In the genomic region with DNA sequence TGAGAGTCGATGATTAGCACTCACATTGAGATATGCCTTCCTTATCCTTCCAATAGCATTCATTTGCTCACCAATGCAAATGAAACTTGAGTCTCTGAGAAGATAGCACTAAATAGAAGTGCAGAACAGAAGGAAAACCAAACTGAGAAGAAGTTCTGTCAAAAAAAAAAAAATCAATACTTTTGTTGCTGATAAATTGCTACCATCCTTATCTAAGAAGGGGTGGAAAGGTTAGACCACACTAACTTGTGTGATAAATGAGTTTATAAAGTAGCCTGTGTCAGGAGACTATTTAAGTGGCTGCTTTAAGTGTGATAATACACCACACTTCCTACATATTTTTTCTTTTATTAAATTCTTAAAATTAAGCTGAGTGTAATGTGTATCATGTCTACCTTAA, we compare ENCODE assay signal across 25 mouse cellular contexts.
"Had no signal": no experiment of that assay in that cellular context is flagged by ENCODE, and none has a peak within 500 bp of the region (broad histone marks: within the 10 kb centered on the region; RNA-seq: fewer than 3 reads in every experiment).

No protein-coding gene starts in this region.

- H3K4me3 ChIP-seq: heart, adult 2 months; heart, embryonic 13.5 days; heart, embryonic 15.5 days; hindbrain, embryonic 13.5 days; hindbrain, embryonic 15.5 days; kidney, embryonic 15.5 days; limb, embryonic 13.5 days; limb, embryonic 15.5 days had no signal

- H3K9ac ChIP-seq: heart, embryonic 13.5 days; heart, embryonic 15.5 days; hindbrain, embryonic 13.5 days; hindbrain, embryonic 15.5 days; kidney, embryonic 15.5 days; limb, embryonic 13.5 days; limb, embryonic 15.5 days had no signal

- H3K36me3 ChIP-seq: heart, embryonic 13.5 days; heart, embryonic 15.5 days; hindbrain, embryonic 13.5 days; hindbrain, embryonic 15.5 days; kidney, embryonic 15.5 days; limb, embryonic 13.5 days; limb, embryonic 15.5 days had no signal

- ATAC-seq: hindbrain, postnatal 0 days; intestine, embryonic 16.5 days had no signal

- H3K9me3 ChIP-seq: heart, embryonic 15.5 days; hindbrain, embryonic 13.5 days; hindbrain, embryonic 15.5 days; kidney, embryonic 15.5 days; limb, embryonic 15.5 days had no signal

- H3K27ac ChIP-seq: heart, adult 2 months; heart, embryonic 13.5 days; heart, embryonic 15.5 days; hindbrain, embryonic 13.5 days; hindbrain, embryonic 15.5 days; hindbrain, postnatal 0 days; kidney, embryonic 15.5 days; kidney, postnatal 0 days; limb, embryonic 13.5 days; limb, embryonic 15.5 days had no signal

- H3K4me2 ChIP-seq: heart, embryonic 11.5 days; heart, embryonic 13.5 days; heart, embryonic 15.5 days; hindbrain, embryonic 13.5 days; hindbrain, embryonic 15.5 days; kidney, embryonic 15.5 days; limb, embryonic 13.5 days; limb, embryonic 15.5 days had no signal

- H3K4me1 ChIP-seq: heart, embryonic 13.5 days; heart, embryonic 15.5 days; hindbrain, embryonic 15.5 days; kidney, embryonic 15.5 days; limb, embryonic 13.5 days; limb, embryonic 15.5 days had no signal

- DNase-seq: gastrocnemius, postnatal 14 days; gastrocnemius, postnatal 36 days; heart, adult 11 months; heart, adult 2 months; heart, postnatal 14 days; heart, postnatal 36 days; kidney, adult 11 months; kidney, adult 2 months; kidney, adult 9 months; kidney, postnatal 14 days; kidney, postnatal 36 days; layer of hippocampus, adult 9-11 months; layer of hippocampus, postnatal 36 days; left cerebral cortex, postnatal 4 days had no signal

- H3K27me3 ChIP-seq: heart, embryonic 13.5 days; heart, embryonic 15.5 days; hindbrain, embryonic 13.5 days; hindbrain, embryonic 15.5 days; kidney, embryonic 15.5 days; limb, embryonic 13.5 days; limb, embryonic 15.5 days had no signal
